Mouse (Mus musculus): ENCODE data around the gene March6. TPM values are rescaled to one million over a fixed set of nuclear protein-coding genes. Genes with fewer than 3 reads are reported as not detected.

The March6 gene
- polyA plus RNA-seq, 1 experiment = 70.2 TPM

DNA sequence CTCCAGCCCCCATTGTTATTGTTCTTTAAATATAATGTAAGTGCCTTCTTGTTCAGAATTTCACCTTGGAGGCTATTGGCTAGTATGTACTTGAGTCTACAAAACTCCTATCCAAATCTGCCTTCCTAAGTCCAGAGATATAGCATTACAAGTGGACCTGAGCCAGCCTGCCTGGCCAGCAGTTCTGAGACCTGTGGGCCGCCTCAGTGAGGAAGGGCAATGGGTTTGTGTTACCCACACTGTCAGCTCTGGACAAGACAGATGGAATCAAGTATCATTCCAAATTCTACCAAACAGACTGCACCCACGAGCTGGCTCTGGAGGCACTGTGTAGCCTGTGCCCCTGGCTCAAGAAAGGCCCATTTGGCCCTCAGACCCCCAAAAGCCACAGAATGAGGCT, 94.0 kb downstream of the March6 start:
- 30% methylated on average over 2 of the region's 2 CpGs for WGBS
- Histone ChIP-seq H3K4me1 (ENCODE audit: control insufficient read depth, insufficient read depth, low read length) (no peaks in the 10 kb centered on the region), H3K4me3 (replicated peaks; ENCODE audit: insufficient read depth, low read depth, low read length) (no peak overlapping the region), H3K27me3 (ENCODE audit: control insufficient read depth, insufficient read depth, low read length) (no peaks in the 10 kb centered on the region), H3K27ac (ENCODE audit: insufficient read depth, low read length) (no peak overlapping the region)
- TF ChIP-seq POLR2A (IDR thresholded peaks at IDR 0.05; ENCODE audit: borderline replicate concordance, insufficient read depth, low read length) (no peak), CTCF (IDR thresholded peaks at IDR 0.05; ENCODE audit: borderline replicate concordance, insufficient read depth, low read depth, low read length) (no peak)
- no peak for DNase-seq

GRCm38 (mm10) chr15:31436083-31436482, 94.8 kb downstream of the March6 start:
- no peaks in the 10 kb centered on the region for H3K27me3 ChIP-seq (ENCODE audit: control insufficient read depth, insufficient read depth, low read length)
- H3K27ac ChIP-seq (ENCODE audit: insufficient read depth, low read length) = no peak overlapping the region
- no peak for TF ChIP-seq POLR2A (IDR thresholded peaks at IDR 0.05; ENCODE audit: borderline replicate concordance, insufficient read depth, low read length)
- TF ChIP-seq CTCF (IDR thresholded peaks at IDR 0.05; ENCODE audit: borderline replicate concordance, insufficient read depth, low read depth, low read length) = no peak
- no peak for DNase-seq
- no peak overlapping the region for H3K4me3 ChIP-seq (replicated peaks; ENCODE audit: insufficient read depth, low read depth, low read length)
- H3K4me1 ChIP-seq (ENCODE audit: control insufficient read depth, insufficient read depth, low read length) = no peaks in the 10 kb centered on the region
- WGBS = 12% methylated on average over 1 of the region's 1 CpGs

GRCm38 (mm10) chr15:31433768-31434167, 97.1 kb downstream of the March6 start:
- H3K4me1 ChIP-seq (ENCODE audit: control insufficient read depth, insufficient read depth, low read length) = no peaks in the 10 kb centered on the region
- H3K27ac ChIP-seq (ENCODE audit: insufficient read depth, low read length) = no peak overlapping the region
- H3K4me3 ChIP-seq (replicated peaks; ENCODE audit: insufficient read depth, low read depth, low read length) = no peak overlapping the region
- TF ChIP-seq POLR2A (IDR thresholded peaks at IDR 0.05; ENCODE audit: borderline replicate concordance, insufficient read depth, low read length) (no peak), CTCF (IDR thresholded peaks at IDR 0.05; ENCODE audit: borderline replicate concordance, insufficient read depth, low read depth, low read length) (no peak)
- no peak for DNase-seq
- WGBS = 81% methylated on average over 7 of the region's 7 CpGs
- H3K27me3 ChIP-seq (ENCODE audit: control insufficient read depth, insufficient read depth, low read length) = no peaks in the 10 kb centered on the region

GRCm38 (mm10) chr15:31431847-31432246, 99.0 kb downstream of the March6 start:
- DNase-seq = no peak
- no peak for TF ChIP-seq CTCF (IDR thresholded peaks at IDR 0.05; ENCODE audit: borderline replicate concordance, insufficient read depth, low read depth, low read length)
- no peak for TF ChIP-seq POLR2A (IDR thresholded peaks at IDR 0.05; ENCODE audit: borderline replicate concordance, insufficient read depth, low read length)
- Histone ChIP-seq H3K27ac (ENCODE audit: insufficient read depth, low read length) (no peak overlapping the region), H3K4me3 (replicated peaks; ENCODE audit: insufficient read depth, low read depth, low read length) (no peak overlapping the region), H3K27me3 (ENCODE audit: control insufficient read depth, insufficient read depth, low read length) (no peaks in the 10 kb centered on the region), H3K4me1 (ENCODE audit: control insufficient read depth, insufficient read depth, low read length) (no peaks in the 10 kb centered on the region)
- 92% methylated on average over 8 of the region's 8 CpGs for WGBS

DNA sequence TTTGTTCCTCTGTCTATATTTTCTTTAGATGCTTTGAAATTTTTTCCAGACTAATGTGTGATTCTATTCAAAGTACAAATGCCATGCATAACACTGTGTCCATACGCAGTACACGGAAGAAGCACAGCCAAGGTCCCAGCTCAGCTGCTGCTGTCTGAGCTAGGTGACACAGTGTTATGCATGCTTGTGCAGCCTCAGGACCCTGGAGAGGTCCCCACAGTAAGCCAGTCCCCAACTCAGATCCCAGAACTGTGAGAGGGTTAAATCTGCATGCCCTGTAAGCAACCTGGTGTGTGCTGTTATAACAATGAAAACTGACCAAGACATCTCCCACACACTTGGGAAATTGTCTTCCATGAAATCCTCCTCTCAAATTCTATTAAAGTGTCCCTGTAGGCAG, 100.8 kb downstream of the March6 start:
- no peak for DNase-seq
- 84% methylated on average over 2 of the region's 2 CpGs for WGBS
- Histone ChIP-seq H3K27ac (ENCODE audit: insufficient read depth, low read length) (no peak overlapping the region), H3K4me3 (replicated peaks; ENCODE audit: insufficient read depth, low read depth, low read length) (no peak overlapping the region), H3K4me1 (ENCODE audit: control insufficient read depth, insufficient read depth, low read length) (no peaks in the 10 kb centered on the region), H3K27me3 (ENCODE audit: control insufficient read depth, insufficient read depth, low read length) (no peaks in the 10 kb centered on the region)
- no peak for TF ChIP-seq POLR2A (IDR thresholded peaks at IDR 0.05; ENCODE audit: borderline replicate concordance, insufficient read depth, low read length)
- TF ChIP-seq CTCF (IDR thresholded peaks at IDR 0.05; ENCODE audit: borderline replicate concordance, insufficient read depth, low read depth, low read length) = no peak

DNA sequence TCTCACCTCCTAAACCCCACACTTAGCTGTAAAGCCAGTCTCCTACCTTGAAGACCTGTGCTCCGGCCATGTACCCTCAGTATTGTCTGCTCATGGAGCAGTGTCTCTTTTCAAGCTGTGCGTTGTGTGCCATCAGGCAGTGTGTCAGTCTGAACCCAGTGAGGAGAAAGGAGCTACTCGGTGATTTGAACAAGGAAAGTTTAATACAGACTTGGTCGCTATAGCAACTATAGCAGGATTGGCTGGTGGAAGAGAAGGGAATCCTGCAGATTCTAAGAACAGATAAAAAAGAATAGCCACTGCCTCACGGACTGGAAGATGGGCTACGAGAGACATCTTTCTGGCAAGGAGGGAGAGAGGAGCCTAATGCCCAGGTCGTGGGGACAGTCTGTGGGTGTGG, 101.4 kb downstream of the March6 start:
- DNase-seq = no peak
- WGBS = 51% methylated on average over 7 of the region's 7 CpGs
- TF ChIP-seq POLR2A (IDR thresholded peaks at IDR 0.05; ENCODE audit: borderline replicate concordance, insufficient read depth, low read length) (no peak), CTCF (IDR thresholded peaks at IDR 0.05; ENCODE audit: borderline replicate concordance, insufficient read depth, low read depth, low read length) (no peak)
- H3K27me3 ChIP-seq (ENCODE audit: control insufficient read depth, insufficient read depth, low read length) = no peaks in the 10 kb centered on the region
- no peak overlapping the region for H3K4me3 ChIP-seq (replicated peaks; ENCODE audit: insufficient read depth, low read depth, low read length)
- H3K27ac ChIP-seq (ENCODE audit: insufficient read depth, low read length) = no peak overlapping the region
- no peaks in the 10 kb centered on the region for H3K4me1 ChIP-seq (ENCODE audit: control insufficient read depth, insufficient read depth, low read length)

DNA sequence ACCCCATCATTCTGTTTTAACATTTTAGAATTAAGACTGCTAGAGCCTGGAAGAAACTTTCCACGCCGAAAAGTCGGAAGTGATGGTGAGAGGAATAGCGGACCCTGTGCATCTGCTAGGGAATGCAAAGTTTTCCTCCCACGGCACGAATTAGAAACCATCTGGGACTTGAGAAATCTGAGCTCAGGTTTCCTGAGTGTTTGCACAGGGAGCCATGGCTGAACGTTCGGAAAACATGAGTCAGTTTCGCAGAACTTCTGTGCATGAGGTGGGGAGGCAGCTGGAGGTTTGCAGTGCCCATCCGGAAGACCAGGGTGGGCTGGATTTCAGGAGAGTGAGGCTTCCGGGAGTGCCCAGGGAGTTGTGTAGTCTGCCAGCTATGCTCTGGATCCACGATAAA, 102.3 kb downstream of the March6 start:
- 80% methylated on average over 12 of the region's 12 CpGs for WGBS

DNA sequence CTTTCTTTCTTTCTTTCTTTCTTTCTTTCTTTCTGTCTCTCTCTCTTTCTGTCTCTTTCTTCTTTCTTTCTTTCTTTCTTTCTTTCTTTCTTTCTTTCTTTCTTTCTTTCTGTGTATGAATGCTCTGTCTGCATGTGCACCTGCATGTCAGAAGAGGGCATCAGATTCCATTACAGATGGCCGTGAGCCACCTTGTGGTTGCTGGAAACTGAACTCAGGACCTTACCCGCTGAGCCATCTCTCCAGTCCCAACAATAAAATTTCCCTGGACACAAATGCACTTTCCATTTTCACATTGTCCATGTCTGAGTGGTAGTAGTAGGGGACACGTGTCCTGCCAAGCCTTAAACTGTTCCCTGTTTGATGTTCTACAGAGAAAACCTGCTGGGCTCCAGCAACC, 103.5 kb downstream of the March6 start:
- no peak for DNase-seq
- no peak overlapping the region for H3K27ac ChIP-seq (ENCODE audit: insufficient read depth, low read length)
- no peak overlapping the region for H3K4me3 ChIP-seq (replicated peaks; ENCODE audit: insufficient read depth, low read depth, low read length)
- 69% methylated on average over 3 of the region's 3 CpGs for WGBS
- no peaks in the 10 kb centered on the region for H3K27me3 ChIP-seq (ENCODE audit: control insufficient read depth, insufficient read depth, low read length)
- no peak for TF ChIP-seq CTCF (IDR thresholded peaks at IDR 0.05; ENCODE audit: borderline replicate concordance, insufficient read depth, low read depth, low read length)
- TF ChIP-seq POLR2A (IDR thresholded peaks at IDR 0.05; ENCODE audit: borderline replicate concordance, insufficient read depth, low read length) = no peak
- H3K4me1 ChIP-seq (ENCODE audit: control insufficient read depth, insufficient read depth, low read length) = no peaks in the 10 kb centered on the region

More for the DNA sequence above, 102.3 kb downstream of the March6 start:
- TF ChIP-seq CTCF (IDR thresholded peaks at IDR 0.05; ENCODE audit: borderline replicate concordance, insufficient read depth, low read depth, low read length) (no peak), POLR2A (IDR thresholded peaks at IDR 0.05; ENCODE audit: borderline replicate concordance, insufficient read depth, low read length) (no peak)
- Histone ChIP-seq H3K4me1 (ENCODE audit: control insufficient read depth, insufficient read depth, low read length) (no peaks in the 10 kb centered on the region), H3K27ac (ENCODE audit: insufficient read depth, low read length) (no peak overlapping the region), H3K4me3 (replicated peaks; ENCODE audit: insufficient read depth, low read depth, low read length) (no peak overlapping the region), H3K27me3 (ENCODE audit: control insufficient read depth, insufficient read depth, low read length) (no peaks in the 10 kb centered on the region)
- DNase-seq = no peak

All from cerebellum, adult 2 months (tissue).